Mouse (Mus musculus): ENCODE measurements around the gene Wdr38. TPM values are rescaled to one million over a fixed set of nuclear protein-coding genes. Genes with fewer than 3 reads are reported as not detected.

The Wdr38 gene
- total RNA-seq (2017): 0.18 and 0.34 TPM in 2 replicates

- ATAC-seq (replicated peaks; ENCODE audit: low read depth, poor library complexity, severe bottlenecking): peak; percentile 90
These were observed at the start of gene Wdr38 for GRCm38 (mm10) chr2:38997386-38998374. TSS of gene Wdr38 (plus strand) at chr2:38997476.

DNA sequence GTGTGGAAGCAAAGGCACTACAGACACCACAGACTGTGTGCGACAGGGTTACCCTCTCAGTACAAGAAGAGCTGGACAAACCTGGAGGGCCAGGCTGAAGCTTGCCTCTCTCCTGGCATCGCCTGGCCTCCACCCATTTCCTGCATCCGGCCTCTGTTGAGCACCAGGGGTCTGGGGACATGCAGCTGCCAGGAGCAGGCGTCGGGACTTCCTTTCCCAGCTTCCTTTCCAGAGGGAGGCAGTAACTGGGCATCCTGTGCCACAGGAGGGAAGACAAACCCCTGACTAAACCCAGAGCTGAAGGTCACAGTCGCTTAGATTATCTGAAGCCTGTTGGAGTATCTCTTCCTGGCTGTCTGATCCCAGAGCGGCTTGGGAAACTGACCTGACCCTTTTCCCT, 49.7 kb upstream of the Wdr38 start:
- ATAC-seq (replicated peaks; ENCODE audit: low read depth, poor library complexity, severe bottlenecking): no peak

- ATAC-seq (replicated peaks; ENCODE audit: low read depth, poor library complexity, severe bottlenecking): peak; percentile 96
These were observed 47.0 kb upstream of the Wdr38 start for GRCm38 (mm10) chr2:38950281-38950719.

- no peak for ATAC-seq (replicated peaks; ENCODE audit: low read depth, poor library complexity, severe bottlenecking)
These were observed 44.0 kb upstream of the Wdr38 start for GRCm38 (mm10) chr2:38953152-38953883.

DNA sequence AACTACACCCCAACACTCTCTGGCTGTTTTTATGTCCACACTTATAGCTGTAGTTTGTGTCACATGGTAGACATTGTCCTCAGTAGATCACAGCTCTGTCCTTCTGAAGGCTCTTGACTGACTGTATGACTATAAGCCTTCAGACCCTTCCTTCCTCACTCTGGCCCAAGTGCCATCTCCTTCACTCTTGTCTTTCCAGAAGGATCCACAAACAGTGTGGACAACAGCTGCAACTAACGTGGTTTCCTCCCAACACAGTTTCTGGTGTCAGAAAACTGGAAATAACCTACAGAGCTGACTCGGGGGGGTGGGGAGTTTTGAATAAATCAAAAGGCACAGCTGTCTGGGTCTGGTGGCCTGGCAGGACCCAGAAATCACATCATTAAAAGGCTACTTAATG, 41.2 kb upstream of the Wdr38 start:
- ATAC-seq (replicated peaks; ENCODE audit: low read depth, poor library complexity, severe bottlenecking): no peak

DNA sequence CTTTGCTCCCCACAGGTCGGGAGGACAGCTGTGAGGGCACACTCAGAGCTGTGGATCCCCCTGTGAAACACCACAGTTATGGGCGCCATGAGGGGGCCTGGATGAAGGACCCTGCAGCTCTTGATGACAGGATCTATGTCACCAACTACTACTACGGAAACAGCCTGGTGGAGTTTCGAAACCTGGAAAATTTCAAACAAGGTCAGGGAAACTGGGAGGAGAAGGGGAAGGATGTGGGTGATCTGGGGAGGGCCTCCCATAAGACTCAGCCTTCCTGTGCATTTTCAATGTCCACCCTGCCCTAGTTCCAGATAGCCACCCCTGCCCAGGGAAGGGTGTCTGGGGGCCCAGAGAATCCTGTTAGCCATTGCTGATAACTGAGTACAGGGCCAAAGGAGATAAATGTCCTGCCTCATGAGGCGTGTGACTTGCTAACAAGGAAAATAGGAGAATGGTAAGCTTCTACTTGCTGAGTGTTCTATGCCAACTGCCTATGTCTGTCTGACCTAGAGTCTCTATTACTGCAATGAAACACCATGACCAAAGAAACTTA, 39.5 kb upstream of the Wdr38 start:
- ATAC-seq (replicated peaks; ENCODE audit: low read depth, poor library complexity, severe bottlenecking): no peak

DNA sequence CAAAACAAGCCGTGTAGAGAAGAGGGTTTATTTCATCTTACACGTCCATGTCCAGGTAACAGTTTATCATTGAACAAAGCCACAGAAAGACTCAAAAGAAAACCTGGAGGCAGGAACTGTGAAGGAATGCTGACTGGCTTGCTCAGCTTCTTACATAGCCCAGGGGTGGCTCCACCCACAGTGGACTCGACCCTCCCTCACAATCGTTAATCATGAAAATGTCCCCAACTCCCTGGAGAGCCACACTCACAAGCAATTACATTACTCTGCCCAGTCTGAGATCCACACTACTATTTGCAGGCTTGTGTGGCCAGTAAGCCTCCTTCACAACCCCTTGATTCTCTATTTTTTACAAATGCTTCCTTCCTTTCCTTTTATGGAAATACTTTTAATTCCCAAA, 33.1 kb upstream of the Wdr38 start:
- no peak for ATAC-seq (replicated peaks; ENCODE audit: low read depth, poor library complexity, severe bottlenecking)

GRCm38 (mm10) chr2:38969650-38970049, 27.6 kb upstream of the Wdr38 start:
- no peak for ATAC-seq (replicated peaks; ENCODE audit: low read depth, poor library complexity, severe bottlenecking)

DNA sequence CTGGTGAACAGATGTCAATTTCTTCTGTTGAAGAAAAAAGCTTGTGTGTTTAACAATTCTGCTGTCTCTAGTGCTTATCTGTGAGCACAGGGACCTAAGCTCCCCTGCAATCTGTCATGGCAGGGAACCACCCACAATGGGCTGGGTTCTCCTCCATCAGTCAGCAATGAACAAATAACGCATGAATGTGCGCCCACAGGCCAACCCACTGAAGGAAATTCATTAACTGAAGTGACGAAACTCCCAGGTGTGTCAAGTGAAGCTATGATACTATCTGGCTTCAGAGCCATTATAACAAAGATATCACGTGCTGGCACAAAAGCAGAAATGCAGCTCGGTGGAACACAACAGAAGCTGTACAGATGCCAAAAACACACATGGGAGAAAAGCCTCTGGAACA, 27.2 kb upstream of the Wdr38 start:
- ATAC-seq (replicated peaks; ENCODE audit: low read depth, poor library complexity, severe bottlenecking): peak; percentile 77

GRCm38 (mm10) chr2:38973223-38973622, 24.1 kb upstream of the Wdr38 start:
- ATAC-seq (replicated peaks; ENCODE audit: low read depth, poor library complexity, severe bottlenecking): peak; percentile 27; the same call in 1 of the 2 replicates

- ATAC-seq (replicated peaks; ENCODE audit: low read depth, poor library complexity, severe bottlenecking): no peak
These were observed 23.6 kb upstream of the Wdr38 start for GRCm38 (mm10) chr2:38973701-38974100.

DNA sequence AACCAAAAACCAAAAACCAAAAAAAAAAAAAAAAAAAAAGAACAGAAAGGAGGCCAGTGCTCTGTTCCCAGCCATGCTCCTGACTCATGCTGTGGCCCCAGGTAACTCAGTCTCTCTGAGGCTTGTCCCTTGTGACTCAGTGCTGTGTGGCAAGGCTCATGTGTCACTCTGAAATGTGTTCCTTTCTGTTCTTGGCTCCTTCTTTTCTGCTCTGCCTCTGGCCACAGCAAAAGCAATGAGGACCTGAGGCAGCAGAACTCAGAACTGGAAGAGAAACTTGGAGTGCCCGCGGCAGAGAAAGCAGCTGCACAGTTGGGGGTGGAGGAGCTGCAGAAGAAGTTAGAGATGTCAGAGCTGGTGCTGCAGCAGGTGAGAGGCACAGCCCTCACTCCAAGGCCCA, 23.1 kb upstream of the Wdr38 start:
- ATAC-seq (replicated peaks; ENCODE audit: low read depth, poor library complexity, severe bottlenecking): 0 out of 2 replicates have a peak, but pooled peaks have one; percentile 9

DNA sequence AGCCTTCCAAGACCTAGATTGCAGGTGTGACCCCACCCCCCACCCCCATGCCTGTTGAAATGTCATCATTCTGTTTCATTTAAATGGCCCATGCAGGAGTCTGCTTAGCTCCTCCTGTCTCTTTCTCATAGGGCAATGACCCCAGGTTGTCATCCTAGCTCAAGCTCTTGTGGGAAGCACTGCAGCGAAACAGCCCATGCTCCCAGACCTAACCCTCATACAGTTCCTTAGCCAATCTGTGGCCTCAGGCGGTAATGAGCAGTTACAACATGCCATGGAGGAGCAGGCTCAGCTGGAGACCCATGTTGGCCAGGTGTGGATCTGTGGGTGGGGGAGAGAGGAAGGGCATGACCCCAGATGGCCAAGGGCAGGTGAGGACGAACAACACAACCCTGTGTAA, 22.1 kb upstream of the Wdr38 start:
- ATAC-seq (replicated peaks; ENCODE audit: low read depth, poor library complexity, severe bottlenecking): no peak

DNA sequence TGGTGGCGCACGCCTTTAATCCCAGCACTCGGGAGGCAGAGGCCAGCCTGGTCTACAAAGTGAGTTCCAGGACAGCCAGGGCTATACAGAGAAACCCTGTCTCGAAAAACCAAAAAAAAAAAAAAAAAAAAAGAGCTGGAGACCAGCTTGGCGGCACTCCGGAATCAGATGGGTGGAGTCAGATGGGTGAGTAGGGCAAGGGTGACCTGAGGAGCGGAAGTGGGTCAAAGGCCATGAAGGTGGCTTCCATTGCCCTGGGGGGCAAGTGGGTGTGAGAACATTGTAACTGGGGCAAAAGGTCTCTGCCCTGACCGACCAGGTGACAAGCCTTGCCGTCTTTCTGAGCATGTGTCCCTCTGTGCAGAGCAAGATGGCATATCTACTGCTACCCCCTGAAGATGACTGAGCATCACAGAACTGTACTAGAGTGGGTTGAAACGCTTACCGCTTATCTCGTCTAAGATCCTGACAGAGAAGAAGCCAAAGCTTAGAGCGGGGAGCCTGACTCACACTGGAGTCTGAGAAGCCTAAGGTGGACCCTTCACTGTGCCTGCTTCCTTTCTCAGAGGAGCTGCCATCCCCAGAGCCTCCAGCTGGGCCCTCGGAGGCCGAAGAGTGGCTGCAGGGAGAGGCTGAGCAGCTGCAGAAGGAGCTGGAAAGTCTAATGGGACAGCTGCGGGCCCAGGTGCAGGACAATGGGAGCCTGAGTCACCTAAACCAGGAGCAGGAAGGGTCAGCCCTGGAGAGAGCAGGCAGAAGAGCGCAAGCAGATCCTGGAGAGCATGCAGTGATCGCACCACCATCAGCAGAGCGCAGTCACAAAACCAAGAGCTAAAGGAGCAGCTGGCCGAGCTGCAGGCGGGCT, 21.1 kb upstream of the Wdr38 start:
- ATAC-seq (replicated peaks; ENCODE audit: low read depth, poor library complexity, severe bottlenecking): no peak

- ATAC-seq (replicated peaks; ENCODE audit: low read depth, poor library complexity, severe bottlenecking): no peak
These were observed 19.4 kb upstream of the Wdr38 start for GRCm38 (mm10) chr2:38977837-38978236.

- ATAC-seq (replicated peaks; ENCODE audit: low read depth, poor library complexity, severe bottlenecking): no peak
These were observed 13.8 kb upstream of the Wdr38 start for GRCm38 (mm10) chr2:38983456-38983855.

- peak; percentile 51 for ATAC-seq (replicated peaks; ENCODE audit: low read depth, poor library complexity, severe bottlenecking)
These were observed 10.7 kb upstream of the Wdr38 start for GRCm38 (mm10) chr2:38986580-38986979.

DNA sequence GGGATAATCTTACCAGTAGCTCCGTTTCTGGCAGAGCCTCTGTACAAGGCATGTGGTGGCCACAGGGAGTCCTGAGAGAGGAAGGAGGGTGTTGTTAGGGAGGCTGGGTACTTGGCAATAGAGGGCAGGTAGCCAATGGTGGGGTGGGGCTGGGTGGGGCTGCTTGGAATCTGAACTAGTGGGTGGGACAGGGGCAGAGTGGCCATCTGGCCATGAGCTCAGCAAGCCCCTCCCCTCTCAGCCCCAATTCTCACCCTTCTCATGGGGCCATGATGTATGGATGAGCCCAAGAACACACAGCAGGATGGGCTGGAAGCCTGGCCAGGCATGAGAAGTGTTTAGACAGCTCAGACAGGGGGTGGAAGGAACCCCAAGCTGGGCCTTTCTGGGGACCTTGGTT, 9.9 kb upstream of the Wdr38 start:
- ATAC-seq (replicated peaks; ENCODE audit: low read depth, poor library complexity, severe bottlenecking): no peak

DNA sequence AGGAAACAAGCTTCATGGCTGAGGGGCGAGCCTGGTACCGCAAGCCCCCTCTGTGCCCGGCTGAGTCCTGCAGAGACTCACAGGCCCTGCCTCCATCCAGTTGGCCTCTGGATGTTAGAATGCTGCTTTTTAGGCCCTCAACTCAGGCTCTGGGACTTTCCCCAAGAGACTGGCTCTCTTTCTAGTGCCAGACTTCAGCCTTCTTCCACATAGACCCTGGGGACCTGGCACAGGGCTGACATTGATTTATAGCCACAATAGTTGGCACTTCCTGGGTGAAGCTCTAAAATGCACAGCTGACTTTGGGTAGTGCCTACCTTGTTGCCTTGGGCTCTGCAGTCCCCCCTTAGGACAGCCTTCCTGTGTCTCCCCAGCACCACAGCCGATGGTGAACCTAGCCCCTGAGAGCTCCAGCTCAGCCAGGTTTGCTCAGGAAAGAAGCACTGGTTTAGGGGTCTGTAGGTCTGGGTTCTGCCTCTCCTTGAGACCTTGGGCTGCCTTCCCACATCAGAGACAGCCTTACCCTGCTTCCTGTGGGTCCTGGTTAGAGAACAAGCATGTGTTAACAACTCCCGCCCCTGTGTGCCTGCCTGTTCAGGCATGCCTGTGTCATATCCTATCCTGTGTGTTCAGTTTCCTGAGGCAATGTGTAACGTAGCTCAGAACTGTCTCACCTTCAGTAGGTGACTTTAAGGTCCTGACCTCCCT, 9.3 kb upstream of the Wdr38 start:
- ATAC-seq (replicated peaks; ENCODE audit: low read depth, poor library complexity, severe bottlenecking): no peak
